In genomic region chr1:58727019-58727746, GRCm38 (mm10) we compare ENCODE assay signal across 13 mouse cellular contexts. TPM values are rescaled to one million over a fixed set of nuclear protein-coding genes. Genes with fewer than 3 reads are reported as not detected.
DNase-seq lines count a peak whose midpoint lies in the region; ATAC-seq and TF ChIP-seq lines count a peak whose summit lies in the region.
"Had no signal": no experiment of that assay in that cellular context is flagged by ENCODE, and none has a peak within 500 bp of the region (broad histone marks: within the 10 kb centered on the region; RNA-seq: fewer than 3 reads in every experiment).

No protein-coding gene starts in this region.

- DNase-seq in layer of hippocampus, adult 2 months (ENCODE audit: low spot score in 2 of 2) = no peak
- DNase-seq in layer of hippocampus, postnatal 10 days (ENCODE audit: low spot score in 2 of 2) = no peak
- DNase-seq in lung, postnatal 14 days = peak; percentile 29
- no peak for DNase-seq in cerebellum, postnatal 4 days (ENCODE audit: low spot score in 2 of 2)
- DNase-seq in frontal cortex, postnatal 10 days (ENCODE audit: low spot score in 2 of 2) = no peak
- DNase-seq in right cerebral cortex, adult 18-20 months = no peak
- DNase-seq: layer of hippocampus, postnatal 36 days had no signal

- no peak overlapping the region for H3K4me3 ChIP-seq in layer of hippocampus, adult 2 months
- no peak overlapping the region for H3K4me3 ChIP-seq in heart, embryonic 16.5 days (ENCODE audit: low read length)
- H3K4me3 ChIP-seq: forebrain, embryonic 10.5 days; neural tube, embryonic 15.5 days had no signal

- 0 out of 2 replicates have a peak, but pooled peaks have one; percentile 14 for TF ChIP-seq CTCF in layer of hippocampus, adult 2 months (conservative IDR thresholded peaks at IDR 0.05)

- H3K27ac ChIP-seq in layer of hippocampus, adult 2 months = peak overlapping the region; percentile 32; the same call in 1 of the 2 replicates
- H3K27ac ChIP-seq in heart, embryonic 16.5 days (ENCODE audit: low read length) = peak overlapping the region; percentile 49
- H3K27ac ChIP-seq: forebrain, embryonic 10.5 days; hindbrain, embryonic 14.5 days; neural tube, embryonic 15.5 days had no signal

- peak; percentile 37 for ATAC-seq in activated CD4-positive, CD25-positive, alpha-beta regulatory T cell, adult 4 months
- ATAC-seq in heart, embryonic 16.5 days (replicated peaks; ENCODE audit: extremely low read depth, insufficient read depth, low FRiP score) = peak; percentile 56

- no peaks in the 10 kb centered on the region for H3K9me3 ChIP-seq in heart, embryonic 16.5 days (replicated peaks; ENCODE audit: control insufficient read depth, low read length)
- H3K9me3 ChIP-seq: forebrain, embryonic 10.5 days; neural tube, embryonic 15.5 days had no signal

- no peak overlapping the region for H3K4me2 ChIP-seq in heart, embryonic 16.5 days (ENCODE audit: low read depth, low read length)
- H3K4me2 ChIP-seq: hindbrain, embryonic 14.5 days; neural tube, embryonic 15.5 days had no signal

- H3K4me1 ChIP-seq in heart, embryonic 16.5 days (ENCODE audit: control insufficient read depth, insufficient read depth, low read length) = peaks cover 9% of the 10 kb centered on the region
- H3K4me1 ChIP-seq: neural tube, embryonic 15.5 days had no signal

- H3K27me3 ChIP-seq in heart, embryonic 16.5 days (ENCODE audit: control insufficient read depth, insufficient read depth, low read length) = no peaks in the 10 kb centered on the region
- H3K27me3 ChIP-seq: neural tube, embryonic 15.5 days had no signal

- WGBS in heart, embryonic 16.5 days = 78% methylated on average over 1 of the region's 1 CpGs

- H3K9ac ChIP-seq in heart, embryonic 16.5 days (ENCODE audit: low read length) = no peak overlapping the region
- H3K9ac ChIP-seq: hindbrain, embryonic 14.5 days; neural tube, embryonic 15.5 days had no signal

- peaks cover 26% of the 10 kb centered on the region for H3K36me3 ChIP-seq in heart, embryonic 16.5 days (ENCODE audit: control insufficient read depth, insufficient read depth)
- H3K36me3 ChIP-seq: neural tube, embryonic 15.5 days had no signal

RNA-seq across cellular contexts. Expression of gene Cflar, which starts 15.9 kb away (rescaled TPM):
- total RNA-seq in layer of hippocampus, adult 2 months (2021) = 10 to 100 TPM; 32.9 to 35.2 TPM
- 10 to 100 TPM; 32.7 to 32.9 TPM for total RNA-seq in layer of hippocampus, postnatal 10 days (2021)
- polyA plus RNA-seq in activated CD4-positive, CD25-positive, alpha-beta regulatory T cell, adult 4 months (2017; shearing (Covaris generic)) = 100 to 1,000 TPM; 172 to 177 TPM
- 39.2 and 42.0 TPM in 2 replicates for polyA plus RNA-seq in heart, embryonic 16.5 days (2015; fragmentation: Nextera tagmentation; extraction: Ambion mirVana)

RNA-seq across cellular contexts. Expression of gene Als2cr12, which starts 31.4 kb away (rescaled TPM):
- not detected for total RNA-seq in layer of hippocampus, adult 2 months (2021)
- under 1 TPM in 1 of 2 experiments, not detected in 1; 0.23 TPM for total RNA-seq in layer of hippocampus, postnatal 10 days (2021)
- not detected for polyA plus RNA-seq in activated CD4-positive, CD25-positive, alpha-beta regulatory T cell, adult 4 months (2017; shearing (Covaris generic))
- polyA plus RNA-seq in heart, embryonic 16.5 days (2015; fragmentation: Nextera tagmentation; extraction: Ambion mirVana) = not detected in 2 replicates
- total RNA-seq: layer of hippocampus, postnatal 36 days; megakaryocyte-erythroid progenitor cell, adult 5-6 weeks had no signal
- polyA plus RNA-seq: forebrain, embryonic 10.5 days; hindbrain, embryonic 14.5 days; neural tube, embryonic 15.5 days had no signal
